Mouse (Mus musculus) forebrain, postnatal 0 days (tissue): ENCODE data around the gene Rho. TPM values are rescaled to one million over a fixed set of nuclear protein-coding genes. Genes with fewer than 3 reads are reported as not detected.

ENCODE experiments used
- ATAC-seq: fragments of 200-750 bp; cut with Nextera tagmentation; 2 replicates; pipeline ENCODE4 v1.8.0; 2017; ENCODE audit warnings: mild to moderate bottlenecking, moderate library complexity
- DNase-seq: peaks from one replicate; pipeline ENCODE4 v3.0.0-alpha.2; 2015
- H3K27ac ChIP-seq: fragments of 300-500 bp; sonication (generic); 2 replicates; pipeline ENCODE4 v1.5.1; 2014; ENCODE audit warnings: low read depth, mild to moderate bottlenecking, antibody characterized with exemption, low read length, moderate library complexity, mixed read lengths
- H3K27me3 ChIP-seq: fragments of 300-500 bp; sonication (generic); 2 replicates; pipeline ENCODE4 v1.6.1; 2014; ENCODE audit warnings: mild to moderate bottlenecking, low read length, mixed read lengths; ENCODE audit not compliant: insufficient read depth
- H3K36me3 ChIP-seq: fragments of 300-500 bp; sonication (generic); 2 replicates; pipeline ENCODE4 v1.6.1; 2014; ENCODE audit warnings: mild to moderate bottlenecking, moderate library complexity; ENCODE audit not compliant: insufficient read depth
- H3K4me1 ChIP-seq: fragments of 300-500 bp; sonication (generic); 2 replicates; pipeline ENCODE4 v1.6.1; 2014; ENCODE audit warnings: antibody characterized with exemption; ENCODE audit not compliant: insufficient read depth
- H3K4me2 ChIP-seq: fragments of 300-500 bp; sonication (generic); 2 replicates; pipeline ENCODE4 v1.6.1; 2014; ENCODE audit warnings: low read depth, mild to moderate bottlenecking, moderate library complexity
- H3K4me3 ChIP-seq: fragments of 300-500 bp; sonication (generic); 2 replicates; pipeline ENCODE4 v1.5.1; 2014; ENCODE audit warnings: low read depth, low read length, mixed read lengths
- H3K9ac ChIP-seq: fragments of 300-500 bp; sonication (generic); 2 replicates; pipeline ENCODE4 v1.6.1; 2014; ENCODE audit warnings: mild to moderate bottlenecking
- H3K9me3 ChIP-seq: fragments of 300-500 bp; sonication (generic); 2 replicates; pipeline ENCODE4 v1.6.1; 2016; ENCODE audit warnings: low read length
- CTCF ChIP-seq: sonication (generic); IDR thresholded peaks from 2 replicates; pipeline ENCODE4 v1.5.1; 2016; ENCODE audit warnings: antibody characterized with exemption, control low read depth, low read depth
- WGBS: fragments of 180-500 bp; shearing (Covaris S2); extraction: QIAGEN DNeasy Blood & Tissue Kit; methylation state at CpG from one replicate; pipeline ENCODE4 v1.1.7; 2014; 5-methylcytosine and 5-hydroxymethylcytosine counted together
- polyA plus RNA-seq: library from polyadenylated mRNA; unstranded; fragments of >200 nt; fragmentation: Nextera tagmentation; extraction: Ambion mirVana; gene quantifications from 2 replicates; pipeline ENCODE4 v1.2.1, GENCODE M21; 2015
- total RNA-seq: library from RNA; depleted of rRNA; stranded (reverse); fragments of >200 nt; gene quantifications from 2 replicates; pipeline ENCODE4 v1.2.3, GENCODE M21; 2014

Rho gene
- total and polyA plus RNA-seq, 2 experiments from 2014 or later, result 0.57 TPM; not detected in 1

DNA sequence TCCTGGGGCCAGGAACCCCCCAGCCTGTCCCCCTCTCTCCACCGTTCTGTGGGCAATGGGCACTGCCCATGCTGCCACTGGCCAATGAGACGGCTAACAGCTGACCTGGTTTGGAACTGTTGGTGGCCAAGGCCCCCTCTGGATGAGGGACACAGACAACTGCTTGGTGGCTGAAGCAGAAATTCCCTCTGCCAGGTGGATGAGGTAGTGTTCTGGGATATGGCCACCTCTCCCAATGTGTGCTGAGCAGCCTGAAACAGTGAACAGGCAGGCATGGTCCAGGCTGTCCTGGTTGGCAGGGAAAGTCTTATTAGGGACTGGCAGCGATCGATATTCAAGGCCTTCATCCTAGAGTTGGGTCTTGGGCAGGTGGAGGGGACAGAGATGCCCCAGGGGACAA is 23.6 kb downstream of the Rho start:
- Histone ChIP-seq H3K4me1 (peaks cover 20% of the 10 kb centered on the region; the same call in 1 of the 2 replicates), H3K4me2 (no peak overlapping the region), H3K27ac (no peak overlapping the region), H3K27me3 (no peaks in the 10 kb centered on the region), H3K9me3 (0 out of 2 replicates have a peak, but pooled peaks cover 3% of the 10 kb centered on the region), H3K9ac (no peak overlapping the region), H3K4me3 (no peak overlapping the region), H3K36me3 (peaks cover under 1% of the 10 kb centered on the region; the same call in 1 of the 2 replicates)
- 71% methylated on average over 4 of the region's 4 CpGs for WGBS
- no peak for TF ChIP-seq CTCF
- no peak for ATAC-seq
- no peak for DNase-seq

DNA sequence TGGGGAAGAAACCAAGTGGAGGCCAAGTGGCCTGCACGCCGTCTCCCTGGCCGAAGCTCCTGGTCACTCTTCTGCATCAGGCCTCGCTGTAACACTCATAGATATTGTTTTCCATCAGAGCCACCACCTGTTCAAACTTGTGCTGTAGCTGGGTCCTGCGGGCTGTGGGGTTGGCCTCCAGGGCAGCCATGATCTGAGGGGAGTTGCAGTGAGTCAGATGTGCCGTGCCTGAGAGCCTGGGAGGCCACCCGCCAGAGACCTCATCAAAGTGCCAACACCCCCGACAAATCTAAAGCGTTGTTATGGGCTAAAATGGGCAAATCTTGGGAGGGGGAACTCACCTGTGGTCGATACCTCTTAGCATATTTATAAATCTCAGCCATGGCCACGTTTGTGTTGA is 24.1 kb downstream of the Rho start:
- 86% methylated on average over 11 of the region's 11 CpGs for WGBS
- Histone ChIP-seq H3K27ac (no peak overlapping the region), H3K27me3 (no peaks in the 10 kb centered on the region), H3K4me2 (no peak overlapping the region), H3K9me3 (0 out of 2 replicates have a peak, but pooled peaks cover 3% of the 10 kb centered on the region), H3K9ac (no peak overlapping the region), H3K4me1 (peaks cover 20% of the 10 kb centered on the region; the same call in 1 of the 2 replicates), H3K4me3 (no peak overlapping the region), H3K36me3 (peaks cover 5% of the 10 kb centered on the region; the same call in 1 of the 2 replicates)
- DNase-seq, result no peak
- no peak for TF ChIP-seq CTCF
- ATAC-seq, result no peak

DNA sequence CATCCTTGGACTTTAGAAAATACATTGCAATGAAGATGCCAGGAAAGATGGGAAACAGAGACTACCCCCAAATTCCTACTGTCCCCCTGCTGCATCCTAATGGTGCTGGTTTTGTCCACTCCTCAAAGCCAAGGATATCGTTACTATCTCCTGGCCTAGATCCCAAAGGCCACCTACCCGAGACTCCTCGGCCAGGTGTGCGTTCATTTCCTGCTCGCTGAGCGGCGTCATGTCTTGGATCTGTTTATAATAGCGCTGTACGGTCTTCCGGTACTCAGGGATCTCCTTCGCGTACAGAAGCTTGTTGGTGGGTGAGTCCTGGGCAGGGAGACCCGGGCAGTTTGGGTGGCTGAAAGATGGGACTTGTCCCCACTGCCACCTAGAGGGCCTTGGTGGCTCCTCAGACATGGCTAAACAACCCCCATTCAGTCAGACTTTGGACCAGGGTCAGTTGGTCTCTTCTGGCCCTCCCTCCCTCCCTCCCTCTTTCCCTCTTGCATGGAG is 24.9 kb downstream of the Rho start:
- H3K36me3 ChIP-seq, result peaks cover 7% of the 10 kb centered on the region; the same call in 1 of the 2 replicates
- DNase-seq, result no peak
- no peak overlapping the region for H3K4me3 ChIP-seq
- 0 out of 2 replicates have a peak, but pooled peaks cover 2% of the 10 kb centered on the region for H3K9me3 ChIP-seq
- no peak overlapping the region for H3K27ac ChIP-seq
- no peak overlapping the region for H3K4me2 ChIP-seq
- H3K9ac ChIP-seq, result no peak overlapping the region
- 74% methylated on average over 13 of the region's 13 CpGs for WGBS
- no peak; the same call in 1 of the 2 replicates for ATAC-seq
- H3K27me3 ChIP-seq, result no peaks in the 10 kb centered on the region
- TF ChIP-seq CTCF, result peak; percentile 38
- H3K4me1 ChIP-seq, result peaks cover 20% of the 10 kb centered on the region; the same call in 1 of the 2 replicates

- Histone ChIP-seq H3K27ac (no peak overlapping the region), H3K4me1 (peaks cover 20% of the 10 kb centered on the region; the same call in 1 of the 2 replicates), H3K27me3 (no peaks in the 10 kb centered on the region), H3K4me2 (no peak overlapping the region), H3K4me3 (no peak overlapping the region), H3K9ac (no peak overlapping the region), H3K9me3 (no peaks in the 10 kb centered on the region), H3K36me3 (peaks cover 7% of the 10 kb centered on the region; the same call in 1 of the 2 replicates)
- ATAC-seq (peak; percentile 74), DNase-seq (peak; percentile 66)
- 26% methylated on average over 16 of the region's 16 CpGs for WGBS
- no peak for TF ChIP-seq CTCF
Observed at GRCm38 (mm10) chr6:115956922-115957601, 25.5 kb downstream of the Rho start.

DNA sequence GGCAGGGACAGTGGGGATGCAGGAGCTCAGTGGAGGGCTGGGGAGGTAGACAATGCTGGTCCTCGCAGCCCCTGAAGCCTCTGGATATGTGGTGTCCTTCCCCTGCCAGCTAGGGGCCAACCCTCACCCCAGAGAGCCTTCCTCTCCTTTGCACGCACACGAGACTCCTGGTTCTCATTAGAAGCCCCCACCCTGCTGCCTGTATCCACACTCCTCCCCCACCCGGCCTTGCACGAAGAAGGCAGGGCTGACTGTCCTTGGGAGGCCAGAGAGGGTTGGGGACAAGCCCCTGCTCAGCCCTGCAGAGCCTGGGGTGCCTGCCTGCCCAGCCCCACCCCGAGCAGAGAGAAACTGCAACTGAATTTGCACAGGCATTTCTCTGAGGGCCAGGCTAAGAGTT is 26.1 kb downstream of the Rho start:
- H3K4me1 ChIP-seq, result peaks cover 20% of the 10 kb centered on the region; the same call in 1 of the 2 replicates
- H3K9me3 ChIP-seq, result no peaks in the 10 kb centered on the region
- 58% methylated on average over 6 of the region's 6 CpGs for WGBS
- peaks cover 7% of the 10 kb centered on the region; the same call in 1 of the 2 replicates for H3K36me3 ChIP-seq
- H3K27ac ChIP-seq, result no peak overlapping the region
- no peak overlapping the region for H3K4me2 ChIP-seq
- H3K27me3 ChIP-seq, result no peaks in the 10 kb centered on the region
- no peak for TF ChIP-seq CTCF
- no peak overlapping the region for H3K4me3 ChIP-seq
- no peak for ATAC-seq
- no peak overlapping the region for H3K9ac ChIP-seq
- no peak for DNase-seq

DNA sequence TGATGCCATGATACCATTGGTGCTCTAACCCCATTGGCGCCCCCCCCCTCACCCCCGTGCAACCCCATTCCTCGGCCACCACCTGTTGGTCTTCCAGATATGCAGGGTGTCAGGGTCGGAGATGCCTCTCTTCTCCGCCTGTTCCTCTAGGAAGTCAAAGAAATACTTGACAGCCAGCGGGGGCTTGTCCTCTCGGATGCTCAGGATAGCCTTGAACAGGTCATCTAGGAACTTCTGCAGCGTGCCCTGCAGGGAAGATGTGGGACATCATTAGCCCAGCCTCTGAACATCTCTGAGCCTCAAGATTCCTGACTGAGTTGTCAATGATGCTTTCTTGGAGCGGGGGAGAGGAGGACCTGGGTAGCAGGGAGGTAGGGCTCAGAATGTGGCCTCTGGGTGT is 26.9 kb downstream of the Rho start:
- Histone ChIP-seq H3K27me3 (no peaks in the 10 kb centered on the region), H3K4me2 (no peak overlapping the region), H3K9me3 (no peaks in the 10 kb centered on the region), H3K9ac (no peak overlapping the region), H3K4me3 (no peak overlapping the region), H3K36me3 (peaks cover 7% of the 10 kb centered on the region; the same call in 1 of the 2 replicates), H3K27ac (no peak overlapping the region), H3K4me1 (peaks cover 20% of the 10 kb centered on the region; the same call in 1 of the 2 replicates)
- WGBS, result 92% methylated on average over 9 of the region's 9 CpGs
- TF ChIP-seq CTCF, result no peak
- no peak for DNase-seq
- ATAC-seq, result no peak

DNA sequence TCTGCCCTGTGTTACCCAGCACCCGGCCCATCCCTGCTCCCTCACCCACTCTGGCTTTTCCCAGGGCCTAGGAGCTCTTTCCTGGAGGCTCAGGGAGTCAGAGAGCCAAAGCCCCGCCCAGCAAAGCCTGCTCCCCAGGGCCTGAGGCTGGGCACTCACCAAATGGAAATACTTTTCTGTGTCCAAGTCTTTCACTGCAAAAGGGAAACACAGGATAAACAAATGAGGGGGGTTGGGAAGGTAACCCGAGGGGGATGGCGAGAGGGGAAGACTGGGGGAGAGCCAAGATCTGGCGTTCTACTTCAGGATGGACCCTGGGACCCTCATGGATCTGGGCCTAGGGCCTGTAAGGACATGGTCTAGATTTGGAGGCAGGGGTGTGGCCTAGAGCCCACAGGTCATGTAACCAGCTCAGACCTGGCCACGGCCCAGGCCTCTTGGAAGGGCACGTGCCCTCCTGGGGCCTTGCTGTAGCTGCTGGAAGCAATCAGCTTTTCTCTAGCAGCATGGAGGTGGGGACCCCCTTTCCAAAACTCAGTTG is 27.7 kb downstream of the Rho start:
- H3K9ac ChIP-seq, result no peak overlapping the region
- H3K36me3 ChIP-seq, result peaks cover 7% of the 10 kb centered on the region; the same call in 1 of the 2 replicates
- H3K4me2 ChIP-seq, result no peak overlapping the region
- 56% methylated on average over 7 of the region's 7 CpGs for WGBS
- H3K27me3 ChIP-seq, result no peaks in the 10 kb centered on the region
- no peak for TF ChIP-seq CTCF
- H3K4me3 ChIP-seq, result no peak overlapping the region
- H3K27ac ChIP-seq, result no peak overlapping the region
- peaks cover 16% of the 10 kb centered on the region; the same call in 1 of the 2 replicates for H3K4me1 ChIP-seq
- no peaks in the 10 kb centered on the region for H3K9me3 ChIP-seq
- DNase-seq, result no peak
- no peak for ATAC-seq
